Mouse (Mus musculus) hindbrain, embryonic 15.5 days (tissue): ENCODE results near the gene Pik3c2b. TPM values are rescaled to one million over a fixed set of nuclear protein-coding genes. Genes with fewer than 3 reads are reported as not detected.

Experiments
- ATAC-seq: fragments of 200-750 bp; cut with Nextera tagmentation; 2 replicates; pipeline ENCODE4 v1.8.0; 2017; ENCODE audit warnings: low read depth, moderate number of reproducible peaks, moderate TSS enrichment; ENCODE audit not compliant: low FRiP score
- H3K27ac ChIP-seq: fragments of 300-500 bp; sonication (generic); replicated peaks from 2 replicates; pipeline ENCODE4 v1.5.1; 2015; ENCODE audit warnings: mild to moderate bottlenecking, inconsistent platforms
- H3K27me3 ChIP-seq: fragments of 300-500 bp; sonication (generic); 2 replicates; pipeline ENCODE4 v1.6.1; 2015; ENCODE audit warnings: control low read depth, inconsistent platforms
- H3K36me3 ChIP-seq: fragments of 300-500 bp; sonication (generic); 2 replicates; pipeline ENCODE4 v1.6.1; 2015; ENCODE audit warnings: control low read depth, inconsistent platforms
- H3K4me1 ChIP-seq: fragments of 300-500 bp; sonication (generic); replicated peaks from 2 replicates; pipeline ENCODE4 v1.6.1; 2015; ENCODE audit warnings: control low read depth, inconsistent platforms
- H3K4me2 ChIP-seq: fragments of 300-500 bp; sonication (generic); 2 replicates; pipeline ENCODE4 v1.6.1; 2015; ENCODE audit warnings: moderate library complexity, mild to moderate bottlenecking, inconsistent platforms
- H3K4me3 ChIP-seq: fragments of 300-500 bp; sonication (generic); 2 replicates; pipeline ENCODE4 v1.5.1; 2015; ENCODE audit warnings: mild to moderate bottlenecking, inconsistent platforms
- H3K9ac ChIP-seq: fragments of 300-500 bp; sonication (generic); 2 replicates; pipeline ENCODE4 v1.6.1; 2015; ENCODE audit warnings: inconsistent platforms
- H3K9me3 ChIP-seq: fragments of 300-500 bp; sonication (generic); 2 replicates; pipeline ENCODE4 v1.6.1; 2016; ENCODE audit warnings: control low read depth, inconsistent platforms
- WGBS: fragments of 180-500 bp; shearing (Covaris S2); methylation state at CpG from one replicate; pipeline ENCODE4 v1.1.7; 2015; 5-methylcytosine and 5-hydroxymethylcytosine counted together
- polyA plus RNA-seq: library from polyadenylated mRNA; unstranded; fragments of >200 nt; fragmentation: Nextera tagmentation; extraction: Ambion mirVana; gene quantifications from 2 replicates; pipeline ENCODE4 v1.2.1, GENCODE M21; 2015

The Pik3c2b gene
- polyA plus RNA-seq, 1 experiment from 2014 or later: 13.3 TPM

- H3K9ac ChIP-seq: no peak overlapping the region
- 81% methylated on average over 3 of the region's 3 CpGs for WGBS
- no peak for ATAC-seq
These were observed 73.4 kb downstream of the Pik3c2b start for GRCm38 (mm10) chr1:133118844-133119243.

GRCm38 (mm10) chr1:133119931-133120712, 74.7 kb downstream of the Pik3c2b start:
- 76% methylated on average over 7 of the region's 7 CpGs for WGBS
- Histone ChIP-seq H3K9me3 (no peaks in the 10 kb centered on the region), H3K36me3 (no peaks in the 10 kb centered on the region), H3K27me3 (no peaks in the 10 kb centered on the region), H3K4me3 (no peak overlapping the region), H3K27ac (no peak overlapping the region), H3K9ac (no peak overlapping the region), H3K4me1 (no peaks in the 10 kb centered on the region), H3K4me2 (no peak overlapping the region)
- no peak for ATAC-seq

More at GRCm38 (mm10) chr1:133118844-133119243, 73.4 kb downstream of the Pik3c2b start:
- H3K9me3 ChIP-seq: no peaks in the 10 kb centered on the region
- no peak overlapping the region for H3K4me2 ChIP-seq
- no peaks in the 10 kb centered on the region for H3K4me1 ChIP-seq
- H3K36me3 ChIP-seq: no peaks in the 10 kb centered on the region
- H3K4me3 ChIP-seq: no peak overlapping the region
- no peaks in the 10 kb centered on the region for H3K27me3 ChIP-seq
- H3K27ac ChIP-seq: no peak overlapping the region

- WGBS: 69% methylated on average over 6 of the region's 6 CpGs
- H3K4me1 ChIP-seq: no peaks in the 10 kb centered on the region
- H3K4me2 ChIP-seq: no peak overlapping the region
- no peak overlapping the region for H3K27ac ChIP-seq
- H3K4me3 ChIP-seq: no peak overlapping the region
- H3K9ac ChIP-seq: no peak overlapping the region
- H3K9me3 ChIP-seq: no peaks in the 10 kb centered on the region
- no peaks in the 10 kb centered on the region for H3K27me3 ChIP-seq
- H3K36me3 ChIP-seq: no peaks in the 10 kb centered on the region
- ATAC-seq: no peak
These were observed 75.8 kb downstream of the Pik3c2b start for GRCm38 (mm10) chr1:133121246-133121645.

- Histone ChIP-seq H3K36me3 (no peaks in the 10 kb centered on the region), H3K4me2 (no peak overlapping the region), H3K4me3 (no peak overlapping the region), H3K27me3 (no peaks in the 10 kb centered on the region), H3K9me3 (no peaks in the 10 kb centered on the region), H3K9ac (no peak overlapping the region), H3K4me1 (no peaks in the 10 kb centered on the region; the same call in 1 of the 2 replicates), H3K27ac (no peak overlapping the region)
- ATAC-seq: no peak
- 73% methylated on average over 6 of the region's 6 CpGs for WGBS
These were observed 78.7 kb downstream of the Pik3c2b start for GRCm38 (mm10) chr1:133124137-133124536.

- H3K4me3 ChIP-seq: no peak overlapping the region
- WGBS: 91% methylated on average over 9 of the region's 9 CpGs
- no peak overlapping the region for H3K27ac ChIP-seq
- no peaks in the 10 kb centered on the region for H3K36me3 ChIP-seq
- H3K9me3 ChIP-seq: no peaks in the 10 kb centered on the region
- ATAC-seq: no peak
- no peak overlapping the region for H3K9ac ChIP-seq
- no peaks in the 10 kb centered on the region for H3K27me3 ChIP-seq
- H3K4me1 ChIP-seq: peaks cover 13% of the 10 kb centered on the region
- no peak overlapping the region for H3K4me2 ChIP-seq
These were observed 80.3 kb downstream of the Pik3c2b start for GRCm38 (mm10) chr1:133125640-133126364.

GRCm38 (mm10) chr1:133126365-133126740, 80.9 kb downstream of the Pik3c2b start:
- Histone ChIP-seq H3K27me3 (no peaks in the 10 kb centered on the region), H3K4me1 (peaks cover 13% of the 10 kb centered on the region), H3K4me3 (no peak overlapping the region), H3K27ac (no peak overlapping the region), H3K9me3 (no peaks in the 10 kb centered on the region), H3K4me2 (no peak overlapping the region), H3K36me3 (no peaks in the 10 kb centered on the region), H3K9ac (no peak overlapping the region)
- ATAC-seq: no peak
- WGBS: 59% methylated on average over 4 of the region's 4 CpGs

GRCm38 (mm10) chr1:133127328-133127727, 81.9 kb downstream of the Pik3c2b start:
- Histone ChIP-seq H3K9me3 (no peaks in the 10 kb centered on the region), H3K9ac (no peak overlapping the region), H3K4me3 (no peak overlapping the region), H3K27me3 (no peaks in the 10 kb centered on the region), H3K4me2 (no peak overlapping the region), H3K36me3 (no peaks in the 10 kb centered on the region), H3K4me1 (peaks cover 14% of the 10 kb centered on the region), H3K27ac (no peak overlapping the region)
- 74% methylated on average over 9 of the region's 9 CpGs for WGBS
- no peak for ATAC-seq

- Histone ChIP-seq H3K36me3 (no peaks in the 10 kb centered on the region), H3K4me2 (peak overlapping the region; percentile 5), H3K9ac (no peak overlapping the region), H3K4me3 (no peak overlapping the region), H3K27ac (peak overlapping the region; percentile 95), H3K4me1 (peaks cover 37% of the 10 kb centered on the region), H3K27me3 (no peaks in the 10 kb centered on the region), H3K9me3 (no peaks in the 10 kb centered on the region)
- ATAC-seq: no peak
- WGBS: 18% methylated on average over 16 of the region's 16 CpGs
These were observed 84.2 kb downstream of the Pik3c2b start for GRCm38 (mm10) chr1:133129471-133130221.

GRCm38 (mm10) chr1:133130638-133131560, 85.4 kb downstream of the Pik3c2b start, which contains the start of gene Ppp1r15b:
Gene Ppp1r15b (plus strand): TSS chr1:133131143.
- 1% methylated on average over 71 of the region's 72 CpGs for WGBS
- Histone ChIP-seq H3K4me3 (peak within 1 kb of the TSS; percentile 82), H3K4me2 (peak within 1 kb of the TSS; percentile 79), H3K9me3 (no peaks in the 10 kb centered on the region), H3K27ac (peak within 1 kb of the TSS; percentile 95), H3K4me1 (peaks cover 49% of the 10 kb centered on the region), H3K9ac (peak within 1 kb of the TSS; percentile 87), H3K36me3 (no peaks in the 10 kb centered on the region), H3K27me3 (no peaks in the 10 kb centered on the region)
- ATAC-seq: peak; percentile 99

GRCm38 (mm10) chr1:133131561-133131905, 86.1 kb downstream of the Pik3c2b start:
- ATAC-seq: no peak
- Histone ChIP-seq H3K27me3 (no peaks in the 10 kb centered on the region), H3K4me1 (peaks cover 53% of the 10 kb centered on the region), H3K9me3 (no peaks in the 10 kb centered on the region), H3K27ac (peak overlapping the region; percentile 95), H3K4me3 (peak overlapping the region; percentile 82), H3K4me2 (peak overlapping the region; percentile 79), H3K36me3 (no peaks in the 10 kb centered on the region), H3K9ac (peak overlapping the region; percentile 87)
- 0% methylated on average over 30 of the region's 35 CpGs for WGBS

GRCm38 (mm10) chr1:133131936-133132335, 86.5 kb downstream of the Pik3c2b start:
- WGBS: under 1% methylated on average over 11 of the region's 11 CpGs
- H3K27me3 ChIP-seq: no peaks in the 10 kb centered on the region
- no peaks in the 10 kb centered on the region for H3K9me3 ChIP-seq
- peaks cover 4% of the 10 kb centered on the region for H3K36me3 ChIP-seq
- peaks cover 53% of the 10 kb centered on the region for H3K4me1 ChIP-seq
- H3K9ac ChIP-seq: peak overlapping the region; percentile 87
- H3K4me2 ChIP-seq: peak overlapping the region; percentile 79
- H3K4me3 ChIP-seq: peak overlapping the region; percentile 82
- peak overlapping the region; percentile 95 for H3K27ac ChIP-seq
- ATAC-seq: no peak
